Mouse (Mus musculus) erythroblast, embryonic 14.5 days (primary cell): ENCODE measurements around the gene Gm5127.

ENCODE experiments used
- GATA1 ChIP-seq: IDR thresholded peaks from 2 replicates; pipeline ENCODE4 v1.6.1; 2012; ENCODE audit warnings: low read length, inconsistent platforms, mixed read lengths
- TAL1 ChIP-seq: IDR thresholded peaks from 3 replicates; pipeline ENCODE4 v1.6.1; 2012; ENCODE audit warnings: low read length, inconsistent platforms, mixed read lengths

- TF ChIP-seq TAL1 (no peak), GATA1 (no peak)
These were observed 27.5 kb upstream of the Gm5127 start for GRCm38 (mm10) chrX:106555457-106555856.
